Mouse (Mus musculus): ENCODE measurements around the gene Cnpy2. TPM values are rescaled to one million over a fixed set of nuclear protein-coding genes. Genes with fewer than 3 reads are reported as not detected.
A peak's percentile ranks its signal among the peaks of the same experiment; 100 is the strongest.
"Not testable (repeated sequence)": the region's sequence is repeated elsewhere in the genome, so short reads cannot be mapped to it uniquely, and the experiment has no call there.

The Cnpy2 gene
- total RNA-seq, 2 experiments from 2014 or later: 147 to 165 TPM

- peak; percentile 46 to 58 for DNase-seq (ENCODE audit: low spot score in 2 of 2)
Measured at GRCm38 (mm10) chr10:128310177-128310576, 12.1 kb upstream of the Cnpy2 start.

DNA sequence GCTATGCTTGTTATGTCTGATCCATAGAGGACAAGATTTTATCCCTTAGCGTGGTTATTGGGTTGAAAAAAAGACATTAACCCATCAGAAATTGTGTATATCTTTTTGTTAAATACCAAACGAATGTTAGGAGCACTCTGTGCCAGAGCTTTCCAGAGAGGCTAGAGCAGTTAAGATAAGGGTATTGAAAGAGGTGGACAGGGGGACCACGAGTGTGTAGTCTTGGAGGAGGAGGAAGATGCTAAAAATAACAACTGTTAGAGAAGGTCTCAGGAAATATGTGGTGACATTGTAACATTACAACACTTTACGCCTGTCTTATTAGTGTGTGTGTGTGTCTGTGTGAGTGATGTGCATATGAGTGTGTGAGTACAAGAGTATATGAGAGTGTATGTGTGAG, 11.4 kb upstream of the Cnpy2 start:
- DNase-seq (ENCODE audit: low spot score in 2 of 2): no peak

DNA sequence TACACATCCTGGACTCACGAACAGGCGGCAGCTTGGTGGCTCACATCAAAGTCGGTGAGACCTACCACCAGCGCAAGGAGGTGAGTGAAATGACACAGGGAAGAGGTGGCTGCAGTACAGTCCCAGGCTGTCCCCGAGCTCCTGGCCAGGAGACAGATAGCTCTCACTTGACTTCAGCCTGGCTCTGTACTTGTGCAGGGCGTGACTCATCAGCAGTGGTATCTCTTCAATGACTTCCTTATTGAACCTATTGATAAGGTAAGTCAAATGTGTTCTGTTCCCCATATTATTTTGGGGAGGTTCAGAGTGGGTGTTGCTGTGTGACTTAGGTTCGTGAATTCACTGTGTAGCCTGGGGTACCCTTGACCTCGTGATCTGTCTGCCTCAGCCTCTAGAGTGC, 6.7 kb upstream of the Cnpy2 start:
- DNase-seq (ENCODE audit: low spot score in 2 of 2): no peak

GRCm38 (mm10) chr10:128321641-128322040, 618 bp upstream of the Cnpy2 start:
- DNase-seq (ENCODE audit: low spot score in 2 of 2): no peak

GRCm38 (mm10) chr10:128323516-128323915, 1.3 kb downstream of the Cnpy2 start:
- DNase-seq (ENCODE audit: low spot score in 2 of 2): no peak

- no peak for DNase-seq (ENCODE audit: low spot score in 2 of 2)
Measured at GRCm38 (mm10) chr10:128326825-128327224, 4.6 kb downstream of the Cnpy2 start.

DNA sequence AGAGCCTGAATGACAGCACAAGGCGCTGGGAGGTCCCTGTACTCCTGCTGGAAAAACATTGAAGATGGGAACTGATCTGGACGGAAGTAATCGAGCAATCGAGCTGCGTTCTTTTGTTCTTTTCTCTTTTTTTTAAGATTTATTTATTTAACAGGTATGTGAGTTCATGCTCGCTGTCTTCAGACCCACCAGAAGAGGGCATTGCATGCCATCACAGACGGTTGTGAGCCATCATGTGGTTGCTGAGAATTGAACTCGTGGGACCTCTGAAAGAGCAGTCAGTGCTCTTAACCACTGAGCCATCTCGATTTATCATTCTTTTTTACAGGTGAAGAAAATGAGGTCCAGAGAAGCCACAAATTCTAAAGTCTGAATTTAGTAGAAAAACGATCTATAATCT, 5.4 kb downstream of the Cnpy2 start:
- DNase-seq (ENCODE audit: low spot score in 2 of 2): no peak

- not testable (repeated sequence) for DNase-seq (ENCODE audit: low spot score in 2 of 2)
Measured at GRCm38 (mm10) chr10:128332358-128333249, 10.3 kb downstream of the Cnpy2 start.

DNA sequence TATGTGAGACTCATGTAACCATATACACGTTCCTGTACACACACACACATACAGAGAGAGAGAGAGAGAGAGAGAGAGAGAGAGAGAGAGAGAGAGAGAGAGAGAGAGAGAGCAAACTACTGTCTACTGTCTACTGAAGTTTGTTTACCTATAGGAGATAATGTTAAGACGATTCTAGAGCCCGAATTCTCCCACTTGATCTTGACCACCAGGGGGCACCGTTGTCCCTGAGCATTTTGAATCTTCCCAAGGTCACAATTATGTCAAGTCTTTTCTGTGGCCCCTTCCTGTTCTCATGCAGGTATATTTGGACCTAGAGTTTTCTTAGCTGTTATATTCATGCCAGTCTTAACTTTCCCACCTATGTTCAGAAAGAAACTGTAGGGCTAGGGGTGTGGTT, 13.3 kb downstream of the Cnpy2 start:
- peak; percentile 75 to 82 for DNase-seq (ENCODE audit: low spot score in 2 of 2)

GRCm38 (mm10) chr10:128336195-128336594, 13.9 kb downstream of the Cnpy2 start:
- DNase-seq (ENCODE audit: low spot score in 2 of 2): no peak

DNA sequence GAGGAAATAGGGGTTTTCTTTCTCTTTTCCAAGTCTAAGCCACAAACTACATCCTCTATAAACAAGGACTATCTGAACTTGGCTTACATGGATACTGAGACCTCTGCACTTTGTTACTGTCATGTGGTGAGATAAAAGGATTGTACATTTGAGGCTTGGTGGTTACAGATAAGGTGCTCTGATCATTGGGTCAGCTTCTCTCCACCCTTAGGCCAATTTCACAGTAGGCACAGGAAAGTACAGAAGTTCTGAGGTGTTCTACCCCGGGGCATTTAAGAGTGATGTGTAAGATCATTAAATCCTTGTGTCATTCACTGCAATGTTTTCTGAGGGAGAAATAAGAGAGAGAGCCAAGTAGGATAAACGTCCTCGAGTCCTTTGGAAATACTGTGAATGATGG, 14.3 kb downstream of the Cnpy2 start:
- no peak for DNase-seq (ENCODE audit: low spot score in 2 of 2)

GRCm38 (mm10) chr10:128337306-128338181, 15.3 kb downstream of the Cnpy2 start, which contains the start of gene Cs:
TSS of gene Cs (plus strand) at chr10:128337734.
- DNase-seq (ENCODE audit: low spot score in 2 of 2): peak; percentile 92 to 96

GRCm38 (mm10) chr10:128338415-128338814, 16.2 kb downstream of the Cnpy2 start:
- no peak for DNase-seq (ENCODE audit: low spot score in 2 of 2)

DNA sequence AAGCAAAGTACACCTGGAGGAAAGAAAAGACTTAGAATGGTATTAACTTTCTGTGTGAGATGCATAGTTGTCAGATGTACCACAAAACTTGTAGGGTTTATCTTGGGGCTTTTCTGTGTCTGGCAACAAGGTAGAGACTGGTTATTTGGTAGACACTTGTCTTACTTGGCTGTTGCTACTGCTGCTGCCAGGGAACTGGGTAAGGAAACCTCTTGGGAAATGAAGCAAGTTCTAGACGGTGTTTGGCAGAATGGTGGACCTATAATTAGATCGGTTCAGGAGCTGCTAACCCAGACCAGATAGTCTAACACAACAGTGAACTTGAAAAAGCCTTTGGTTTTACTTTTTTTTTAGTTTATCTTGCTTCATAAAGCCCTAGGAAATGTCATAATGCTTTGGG, 16.7 kb downstream of the Cnpy2 start:
- no peak for DNase-seq (ENCODE audit: low spot score in 2 of 2)

DNA sequence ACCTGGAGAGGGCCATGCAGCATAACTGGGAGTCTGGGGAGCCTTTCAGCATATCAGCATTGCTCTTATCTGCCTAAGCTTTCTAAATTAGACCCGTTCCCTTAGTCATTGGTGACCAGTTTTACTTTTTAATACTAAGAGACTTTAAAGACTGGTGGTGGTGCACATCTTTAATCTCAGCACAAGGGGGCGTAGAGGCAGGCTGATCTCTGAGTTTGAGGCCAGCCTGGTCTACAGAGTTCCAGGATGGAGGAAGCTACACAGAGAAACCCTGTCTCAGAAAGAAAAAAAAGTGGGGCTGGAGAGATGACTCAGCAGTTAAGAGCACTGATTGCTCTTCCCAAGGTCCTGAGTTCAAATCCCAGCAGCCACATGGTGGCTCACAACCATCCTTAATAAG, 18.0 kb downstream of the Cnpy2 start:
- no peak for DNase-seq (ENCODE audit: low spot score in 2 of 2)

DNA sequence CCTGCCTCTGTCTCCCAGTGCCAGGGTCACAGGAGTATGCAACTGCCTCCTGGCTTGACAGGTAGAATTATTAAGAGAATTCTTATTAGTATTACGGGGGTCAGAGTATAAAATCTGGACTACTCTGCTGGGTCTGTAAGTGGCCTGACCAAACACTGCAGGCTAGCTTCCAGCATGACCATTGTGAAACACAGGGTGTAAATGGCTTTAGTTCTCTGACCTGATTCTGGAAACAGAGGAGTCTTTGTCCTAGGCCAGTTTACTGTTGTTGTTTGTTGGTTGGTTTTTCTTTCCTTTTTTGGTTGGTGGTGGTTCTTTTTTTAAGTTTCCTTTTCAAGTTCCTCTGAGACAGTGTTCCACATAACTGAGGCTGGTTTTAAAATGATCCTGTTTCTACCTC, 21.2 kb downstream of the Cnpy2 start:
- no peak for DNase-seq (ENCODE audit: low spot score in 2 of 2)

- peak; percentile 57 to 71 for DNase-seq (ENCODE audit: low spot score in 2 of 2)
Measured at GRCm38 (mm10) chr10:128344568-128345275, 22.5 kb downstream of the Cnpy2 start.

- no peak for DNase-seq (ENCODE audit: low spot score in 2 of 2)
Measured at GRCm38 (mm10) chr10:128347541-128347940, 25.3 kb downstream of the Cnpy2 start.

GRCm38 (mm10) chr10:128358796-128359195, 36.5 kb downstream of the Cnpy2 start:
- DNase-seq (ENCODE audit: low spot score in 2 of 2): peak; percentile 58

DNA sequence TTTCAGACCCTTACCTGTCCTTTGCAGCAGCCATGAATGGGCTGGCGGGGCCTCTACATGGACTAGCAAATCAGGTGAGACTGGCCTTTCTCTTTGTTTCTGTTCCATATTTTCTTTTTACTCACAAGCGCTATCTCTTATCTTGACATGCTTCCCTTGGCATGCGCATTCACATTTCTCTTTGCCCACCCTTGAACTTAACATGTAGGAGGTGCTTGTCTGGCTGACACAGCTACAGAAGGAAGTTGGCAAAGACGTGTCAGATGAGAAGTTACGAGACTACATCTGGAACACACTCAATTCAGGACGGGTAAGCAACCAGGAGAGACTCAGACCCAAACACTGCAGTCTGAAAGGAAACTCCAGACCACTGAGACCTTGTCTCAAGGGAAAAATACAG, 37.0 kb downstream of the Cnpy2 start:
- DNase-seq (ENCODE audit: low spot score in 2 of 2): no peak

DNA sequence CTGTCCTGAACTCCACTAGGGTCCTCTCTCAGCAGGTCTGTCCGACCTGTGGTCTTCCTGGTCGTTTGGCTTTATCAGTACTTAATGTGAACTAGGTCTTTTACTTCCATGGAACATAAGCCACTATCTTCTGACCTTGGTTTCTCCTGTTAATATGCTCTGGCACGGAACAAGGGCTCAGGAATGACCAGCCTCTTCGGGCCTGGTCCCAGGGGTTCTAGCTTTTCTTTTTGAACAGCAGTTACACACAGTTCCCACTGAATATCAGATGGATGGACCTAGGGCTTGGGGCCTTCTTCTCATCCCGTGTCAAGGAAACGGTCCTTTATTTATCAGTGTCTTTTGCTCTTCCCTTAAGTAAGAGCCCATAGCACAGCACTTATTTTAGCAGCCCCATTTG, 39.6 kb downstream of the Cnpy2 start:
- no peak for DNase-seq (ENCODE audit: low spot score in 2 of 2)

Measured in adrenal gland, adult 18-20 months (tissue).